Mouse (Mus musculus) liver, embryonic 15.5 days (tissue): Measurements from ENCODE around the gene Stk19. TPM values are rescaled to one million over a fixed set of nuclear protein-coding genes. Genes with fewer than 3 reads are reported as not detected.
"Not testable (repeated sequence)": the region's sequence is repeated elsewhere in the genome, so short reads cannot be mapped to it uniquely, and the experiment has no call there.

Source experiments
- ATAC-seq: fragments of 200-750 bp; cut with Nextera tagmentation; 2 replicates; pipeline ENCODE4 v1.8.0; 2017; ENCODE audit warnings: moderate number of reproducible peaks, mild to moderate bottlenecking, moderate library complexity; ENCODE audit not compliant: insufficient read depth
- H3K27ac ChIP-seq: fragments of 300-500 bp; sonication (generic); replicated peaks from 2 replicates; pipeline ENCODE4 v1.5.1; 2015; ENCODE audit warnings: mild to moderate bottlenecking, inconsistent platforms
- H3K27me3 ChIP-seq: fragments of 300-500 bp; sonication (generic); 2 replicates; pipeline ENCODE4 v1.6.1; 2015; ENCODE audit warnings: mild to moderate bottlenecking, inconsistent platforms
- H3K36me3 ChIP-seq: fragments of 300-500 bp; sonication (generic); replicated peaks from 2 replicates; pipeline ENCODE4 v1.6.1; 2015; ENCODE audit warnings: moderate library complexity, mild to moderate bottlenecking, inconsistent platforms
- H3K4me1 ChIP-seq: fragments of 300-500 bp; sonication (generic); replicated peaks from 2 replicates; pipeline ENCODE4 v1.6.1; 2015; ENCODE audit warnings: inconsistent platforms
- H3K4me2 ChIP-seq: fragments of 300-500 bp; sonication (generic); 2 replicates; pipeline ENCODE4 v1.6.1; 2015; ENCODE audit warnings: moderate library complexity, mild to moderate bottlenecking, inconsistent platforms
- H3K4me3 ChIP-seq: fragments of 300-500 bp; sonication (generic); replicated peaks from 2 replicates; pipeline ENCODE4 v1.5.1; 2015; ENCODE audit warnings: mild to moderate bottlenecking, inconsistent platforms
- H3K9ac ChIP-seq: fragments of 300-500 bp; sonication (generic); 2 replicates; pipeline ENCODE4 v1.6.1; 2015; ENCODE audit warnings: moderate library complexity, mild to moderate bottlenecking, inconsistent platforms
- H3K9me3 ChIP-seq: fragments of 300-500 bp; sonication (generic); replicated peaks from 2 replicates; pipeline ENCODE4 v1.6.1; 2016; ENCODE audit warnings: inconsistent platforms
- WGBS: fragments of 180-500 bp; shearing (Covaris S2); methylation state at CpG from one replicate; pipeline ENCODE4 v1.1.7; 2015; ENCODE audit warnings: mixed read lengths; ENCODE audit not compliant: insufficient replicate concordance; 5-methylcytosine and 5-hydroxymethylcytosine counted together
- polyA plus RNA-seq: library from polyadenylated mRNA; unstranded; fragments of >200 nt; fragmentation: Nextera tagmentation; extraction: Ambion mirVana; gene quantifications from 2 replicates; pipeline ENCODE4 v1.2.1, GENCODE M21; 2015

The Stk19 gene
- polyA plus RNA-seq, 1 experiment from 2014 or later, result 12.0 TPM

GRCm38 (mm10) chr17:34840736-34841307 is 4.1 kb upstream of the Stk19 start:
- H3K4me2 ChIP-seq, result 0 out of 2 replicates have a peak overlapping the region, but pooled peaks have one; percentile 25
- H3K36me3 ChIP-seq, result peaks cover 73% of the 10 kb centered on the region
- WGBS, result 71% methylated on average over 6 of the region's 6 CpGs
- peak; percentile 5; the same call in 1 of the 2 replicates for ATAC-seq
- peaks cover 45% of the 10 kb centered on the region for H3K4me1 ChIP-seq
- peak overlapping the region; percentile 30; the same call in 1 of the 2 replicates for H3K9ac ChIP-seq
- no peaks in the 10 kb centered on the region for H3K27me3 ChIP-seq
- H3K9me3 ChIP-seq, result no peaks in the 10 kb centered on the region
- H3K4me3 ChIP-seq, result no peak overlapping the region
- H3K27ac ChIP-seq, result peak overlapping the region; percentile 65

- H3K36me3 ChIP-seq, result peaks cover 56% of the 10 kb centered on the region
- H3K4me1 ChIP-seq, result peaks cover 53% of the 10 kb centered on the region
- H3K27me3 ChIP-seq, result no peaks in the 10 kb centered on the region
- WGBS, result 81% methylated on average over 7 of the region's 7 CpGs
- H3K9me3 ChIP-seq, result no peaks in the 10 kb centered on the region
- no peak overlapping the region for H3K4me3 ChIP-seq
- peak overlapping the region; percentile 96; the same call in 1 of the 2 replicates for H3K4me2 ChIP-seq
- H3K27ac ChIP-seq, result no peak overlapping the region
- H3K9ac ChIP-seq, result no peak overlapping the region
- no peak for ATAC-seq
These were observed 2.0 kb upstream of the Stk19 start for GRCm38 (mm10) chr17:34838785-34839184.

- ATAC-seq, result no peak
- Histone ChIP-seq H3K9me3 (no peaks in the 10 kb centered on the region), H3K4me2 (peak overlapping the region; percentile 96), H3K36me3 (peaks cover 55% of the 10 kb centered on the region), H3K27ac (peak overlapping the region; percentile 89), H3K9ac (peak overlapping the region; percentile 81), H3K4me1 (peaks cover 53% of the 10 kb centered on the region), H3K27me3 (no peaks in the 10 kb centered on the region), H3K4me3 (peak overlapping the region; percentile 79)
- WGBS, result 33% methylated on average over 43 of the region's 43 CpGs
These were observed 949 bp upstream of the Stk19 start for GRCm38 (mm10) chr17:34837464-34838324.

GRCm38 (mm10) chr17:34836155-34836855 is 440 bp downstream of the Stk19 start:
- Histone ChIP-seq H3K9ac (peak overlapping the region; percentile 81), H3K9me3 (no peaks in the 10 kb centered on the region), H3K4me1 (peaks cover 47% of the 10 kb centered on the region), H3K4me3 (peak overlapping the region; percentile 79), H3K36me3 (peaks cover 53% of the 10 kb centered on the region), H3K27ac (peak overlapping the region; percentile 89), H3K27me3 (no peaks in the 10 kb centered on the region), H3K4me2 (peak overlapping the region; percentile 96)
- peak; percentile 80 for ATAC-seq
- WGBS, result 6% methylated on average over 48 of the region's 48 CpGs

- H3K36me3 ChIP-seq, result peaks cover 75% of the 10 kb centered on the region
- not testable (repeated sequence) for H3K9ac ChIP-seq, H3K9me3 ChIP-seq, H3K27me3 ChIP-seq, H3K4me1 ChIP-seq, H3K4me3 ChIP-seq, H3K4me2 ChIP-seq, ATAC-seq, H3K27ac ChIP-seq
- 81% methylated on average over 1 of the region's 1 CpGs for WGBS
These were observed 6.0 kb downstream of the Stk19 start for GRCm38 (mm10) chr17:34830776-34831175.

- no peaks in the 10 kb centered on the region for H3K36me3 ChIP-seq
- no peaks in the 10 kb centered on the region for H3K9me3 ChIP-seq
- ATAC-seq, result no peak
- no peak overlapping the region for H3K4me3 ChIP-seq
- no peaks in the 10 kb centered on the region for H3K27me3 ChIP-seq
- H3K4me2 ChIP-seq, result no peak overlapping the region
- 59% methylated on average over 7 of the region's 7 CpGs for WGBS
- H3K4me1 ChIP-seq, result peaks cover 6% of the 10 kb centered on the region
- no peak overlapping the region for H3K27ac ChIP-seq
- no peak overlapping the region for H3K9ac ChIP-seq
These were observed 21.9 kb downstream of the Stk19 start for GRCm38 (mm10) chr17:34814818-34815370.

- 48% methylated on average over 12 of the region's 12 CpGs for WGBS
- not testable (repeated sequence) for H3K27me3 ChIP-seq, H3K4me2 ChIP-seq, H3K9ac ChIP-seq, H3K4me3 ChIP-seq, H3K27ac ChIP-seq, H3K9me3 ChIP-seq, H3K36me3 ChIP-seq, H3K4me1 ChIP-seq, ATAC-seq
These were observed 23.0 kb downstream of the Stk19 start for GRCm38 (mm10) chr17:34813747-34814146.

- H3K4me2 ChIP-seq, result no peak overlapping the region
These were observed 25.5 kb downstream of the Stk19 start for GRCm38 (mm10) chr17:34811275-34811674.

GRCm38 (mm10) chr17:34810811-34811210 is 25.9 kb downstream of the Stk19 start:
- not testable (repeated sequence) for H3K9ac ChIP-seq, H3K9me3 ChIP-seq, H3K4me2 ChIP-seq, H3K36me3 ChIP-seq, H3K4me1 ChIP-seq, H3K27ac ChIP-seq, H3K4me3 ChIP-seq, H3K27me3 ChIP-seq
- 62% methylated on average over 8 of the region's 8 CpGs for WGBS
- peak; percentile 26; the same call in 1 of the 2 replicates for ATAC-seq

More at GRCm38 (mm10) chr17:34811275-34811674, 25.5 kb downstream of the Stk19 start:
- ATAC-seq, result no peak
- Histone ChIP-seq H3K27me3 (no peaks in the 10 kb centered on the region), H3K9ac (no peak overlapping the region), H3K9me3 (no peaks in the 10 kb centered on the region), H3K27ac (no peak overlapping the region), H3K4me1 (peaks cover 6% of the 10 kb centered on the region), H3K4me3 (no peak overlapping the region), H3K36me3 (no peaks in the 10 kb centered on the region)
- 59% methylated on average over 15 of the region's 15 CpGs for WGBS

- H3K4me1 ChIP-seq, H3K36me3 ChIP-seq, H3K9me3 ChIP-seq, H3K4me2 ChIP-seq, H3K9ac ChIP-seq, ATAC-seq, H3K27me3 ChIP-seq, H3K4me3 ChIP-seq, H3K27ac ChIP-seq: not testable (repeated sequence)
- WGBS, result 70% methylated on average over 5 of the region's 5 CpGs
These were observed 26.3 kb downstream of the Stk19 start for GRCm38 (mm10) chr17:34810411-34810810.
